Mouse (Mus musculus): ENCODE data around the gene Dlx1.

The Dlx1 gene

GRCm38 (mm10) chr2:71528014-71528713, at the start of gene Dlx1:
Gene Dlx1 (plus strand): TSS chr2:71528113.
- peak; percentile 65 for DNase-seq

- no peak for DNase-seq
These were observed 48.0 kb upstream of the Dlx1 start for GRCm38 (mm10) chr2:71479917-71480316.

- DNase-seq = no peak
These were observed 46.1 kb upstream of the Dlx1 start for GRCm38 (mm10) chr2:71481825-71482224.

DNA sequence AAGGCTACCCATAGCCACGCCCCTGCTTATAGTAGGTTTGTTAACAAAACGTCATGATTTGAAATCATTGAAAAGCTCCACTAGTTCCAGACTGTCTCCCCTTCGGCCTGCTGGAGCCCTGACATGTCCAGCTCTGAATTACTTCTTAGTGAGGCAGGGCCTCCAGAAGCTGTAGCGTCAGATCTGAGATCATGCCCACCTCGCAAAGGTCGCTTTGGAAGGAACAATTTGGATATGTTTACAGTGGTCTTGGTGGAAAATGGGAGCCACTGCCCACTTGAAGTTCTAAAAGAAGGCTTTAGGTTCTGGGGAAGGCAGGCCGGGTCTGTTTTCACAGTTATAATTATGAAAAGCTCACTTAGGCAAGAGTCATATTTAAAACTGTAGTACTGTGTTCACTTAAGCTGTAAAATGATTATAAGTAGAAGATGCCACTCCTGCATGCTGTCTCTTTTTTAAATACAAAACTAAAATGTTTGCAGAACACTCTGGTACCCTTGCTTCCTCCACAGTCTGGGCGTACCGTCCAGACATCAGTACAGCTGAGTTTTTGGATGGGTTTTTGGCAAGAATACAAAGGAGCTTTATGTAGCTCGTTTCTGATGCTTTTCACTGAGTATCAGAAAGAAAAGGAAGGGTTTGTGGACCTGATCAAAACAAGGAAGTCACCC, 44.7 kb upstream of the Dlx1 start:
- DNase-seq = no peak

GRCm38 (mm10) chr2:71483717-71484066, 44.2 kb upstream of the Dlx1 start:
- DNase-seq = no peak

DNA sequence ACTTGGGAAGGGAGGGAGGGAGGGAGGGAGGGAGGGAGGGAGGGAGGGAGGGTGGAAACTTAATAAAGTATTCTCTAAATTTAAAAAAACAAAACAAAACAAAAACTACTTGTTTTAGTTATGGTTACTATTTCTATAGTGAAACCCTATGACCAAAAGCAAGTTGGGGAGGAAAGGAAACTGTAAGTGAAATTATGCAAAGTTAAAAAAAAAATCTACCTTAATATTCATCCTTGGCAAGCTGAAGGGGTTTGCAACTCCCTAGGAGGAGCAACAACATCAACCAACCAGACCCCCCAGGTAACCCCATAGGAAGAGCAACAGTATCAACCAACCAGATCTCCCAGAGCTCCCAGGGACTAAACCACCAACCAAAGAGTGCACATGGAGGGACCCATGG, 36.6 kb upstream of the Dlx1 start:
- DNase-seq = no peak

GRCm38 (mm10) chr2:71493161-71493683, 34.7 kb upstream of the Dlx1 start:
- no peak for DNase-seq

DNA sequence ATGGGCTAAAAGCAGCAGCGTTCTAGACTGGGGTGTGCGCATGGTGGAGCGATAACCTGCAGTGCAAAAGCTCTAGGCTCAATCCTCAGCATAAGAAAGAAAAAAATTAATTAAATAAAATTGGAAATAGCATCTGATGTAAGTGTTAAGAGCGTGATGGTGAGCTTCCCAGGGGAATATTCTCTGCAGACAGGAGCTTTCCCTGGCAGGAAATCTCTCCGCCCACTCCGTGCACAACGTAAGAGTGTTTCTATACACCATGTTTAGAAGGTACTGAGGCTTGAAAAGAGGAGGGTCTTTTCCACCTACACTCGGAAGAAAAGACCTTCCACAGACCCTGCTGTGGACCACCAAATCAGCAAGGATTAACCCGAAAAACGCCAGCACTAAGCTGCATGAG, 33.4 kb upstream of the Dlx1 start:
- DNase-seq = no peak

- no peak for DNase-seq
These were observed 32.9 kb upstream of the Dlx1 start for GRCm38 (mm10) chr2:71494971-71495370.

- no peak for DNase-seq
These were observed 30.7 kb upstream of the Dlx1 start for GRCm38 (mm10) chr2:71497175-71497574.

- DNase-seq = no peak
These were observed 28.4 kb upstream of the Dlx1 start for GRCm38 (mm10) chr2:71499276-71500230.

DNA sequence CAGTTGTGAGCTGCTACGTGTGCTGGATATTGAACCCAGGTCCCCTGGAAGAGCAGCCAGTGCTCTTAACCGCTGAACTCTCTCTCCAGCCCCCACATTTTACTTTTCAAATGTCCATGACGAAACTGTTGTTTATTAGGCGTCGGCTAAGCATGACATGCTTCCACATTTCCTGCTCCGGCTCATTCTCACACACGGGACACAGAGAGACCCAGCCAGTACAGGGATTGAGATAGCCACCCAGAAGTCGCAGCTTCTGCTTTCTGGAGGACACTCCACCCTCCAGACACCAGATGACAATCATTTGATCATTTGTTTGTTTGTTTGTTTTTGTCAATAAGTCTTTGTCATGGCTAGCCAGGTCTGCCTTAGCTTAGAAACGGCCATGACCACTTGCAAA, 23.1 kb upstream of the Dlx1 start:
- DNase-seq = no peak

GRCm38 (mm10) chr2:71511209-71511608, 16.7 kb upstream of the Dlx1 start:
- DNase-seq = no peak

DNA sequence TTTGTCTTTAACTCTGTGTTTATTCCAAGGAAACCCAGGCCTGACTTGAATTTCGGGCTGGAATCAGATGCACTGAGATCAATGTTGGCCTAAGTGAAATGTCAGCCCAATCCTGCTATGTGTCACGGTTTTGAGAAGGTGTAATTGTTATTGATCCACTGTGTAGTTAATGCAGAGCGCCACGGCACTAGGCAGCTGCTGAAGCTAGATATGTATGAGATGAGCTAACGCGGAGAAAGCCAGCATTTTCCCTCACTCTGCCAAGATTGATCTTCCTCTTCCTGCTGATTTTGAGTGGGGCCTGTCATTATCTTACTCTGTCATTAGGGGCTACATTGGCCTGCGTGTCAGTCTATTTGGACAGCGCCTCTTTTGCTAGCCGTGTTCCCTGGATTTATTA, 15.6 kb upstream of the Dlx1 start:
- no peak for DNase-seq

DNA sequence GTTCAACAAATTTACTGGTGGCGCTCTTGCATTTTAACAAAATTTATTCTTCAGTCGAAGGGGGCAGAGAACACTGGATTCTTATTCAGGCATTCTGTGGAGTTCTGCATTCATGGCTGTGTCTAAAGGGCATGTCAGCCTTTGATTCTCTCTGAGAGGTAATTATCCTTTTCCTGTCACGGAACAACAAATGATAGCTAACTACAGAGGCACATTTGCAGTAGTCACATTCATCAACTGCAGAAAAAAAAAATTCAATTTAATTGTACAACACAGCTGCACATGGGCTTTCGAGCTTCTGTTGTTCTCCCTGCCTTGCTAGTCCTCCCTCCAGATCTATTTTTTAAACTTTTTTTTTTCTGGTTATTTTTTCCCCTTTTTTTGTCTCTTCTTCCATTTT, 10.9 kb upstream of the Dlx1 start:
- DNase-seq = no peak

- no peak for DNase-seq
These were observed 10.3 kb upstream of the Dlx1 start for GRCm38 (mm10) chr2:71517466-71518099.

DNA sequence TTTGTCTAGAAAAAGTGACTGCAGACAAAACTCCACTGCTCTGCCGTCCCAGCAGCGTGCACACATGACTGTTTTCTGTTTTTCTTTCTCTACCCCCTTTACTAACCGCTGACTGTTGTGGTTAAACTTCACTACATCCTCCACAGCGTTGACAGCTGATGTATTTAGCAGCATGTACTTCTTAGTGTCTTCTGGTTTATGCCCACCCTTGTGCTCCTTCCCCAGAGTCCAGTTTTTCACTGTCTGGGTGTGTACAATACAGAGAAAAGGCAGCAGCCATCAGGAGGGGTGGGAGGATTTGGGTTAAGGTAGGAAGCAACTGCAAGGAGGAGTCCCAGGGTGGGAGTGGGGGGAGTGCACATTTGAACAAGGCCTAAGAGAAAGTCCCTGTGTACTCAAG, 5.0 kb upstream of the Dlx1 start:
- peak; percentile 57 for DNase-seq

DNA sequence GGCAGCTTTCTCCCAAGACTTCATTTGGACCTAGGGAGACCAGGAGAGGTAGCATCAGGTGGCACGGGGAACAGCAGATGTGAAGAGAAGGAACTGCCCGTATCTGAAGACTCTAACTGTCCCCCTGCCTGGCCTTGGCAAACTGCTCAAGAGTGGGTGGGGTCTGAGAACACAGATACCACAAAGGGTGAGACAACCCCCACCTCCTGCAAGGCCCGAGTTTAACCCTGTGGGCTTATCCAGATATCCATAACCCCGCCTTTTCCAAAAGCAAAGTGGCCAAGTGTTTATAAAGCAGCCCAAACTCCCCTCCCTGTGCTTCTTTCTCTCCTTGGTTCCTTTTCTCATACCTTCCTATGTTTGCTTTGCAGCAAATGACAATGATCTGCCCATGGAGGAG, 4.5 kb upstream of the Dlx1 start:
- DNase-seq = peak; percentile 48

DNA sequence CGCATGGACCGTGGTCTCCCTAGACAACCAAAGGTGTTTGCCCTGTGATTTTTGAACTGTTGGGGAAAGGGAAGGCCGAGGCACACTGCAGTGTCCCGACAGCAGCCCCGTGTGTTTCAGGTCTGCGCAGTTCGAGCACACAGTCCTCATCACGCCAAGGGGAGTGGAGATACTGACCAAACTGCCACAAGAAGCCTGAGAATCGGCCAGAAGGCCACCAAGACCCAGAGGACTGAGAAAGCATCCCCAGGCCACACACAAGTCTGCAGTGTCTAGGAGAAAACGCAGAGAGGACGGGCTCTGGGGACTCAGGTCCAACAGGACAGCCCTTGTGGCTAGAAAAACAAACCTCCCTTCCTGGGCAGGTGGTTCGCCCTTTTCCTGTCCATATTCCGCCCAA, 3.1 kb upstream of the Dlx1 start:
- DNase-seq = peak; percentile 31

GRCm38 (mm10) chr2:71526595-71527322, 1.2 kb upstream of the Dlx1 start:
- no peak for DNase-seq

GRCm38 (mm10) chr2:71527323-71528013, 445 bp upstream of the Dlx1 start:
- DNase-seq = peak; percentile 50
